Mouse (Mus musculus) olfactory bulb, adult 2 months (tissue): ENCODE measurements around the gene Sh3tc1.

ENCODE experiments used
- CTCF ChIP-seq: fragments of 200-500 bp; IDR thresholded peaks from 2 replicates; pipeline ENCODE4 v1.5.1; 2012; ENCODE audit warnings: low read depth, mild to moderate bottlenecking, low read length, moderate library complexity; ENCODE audit not compliant: insufficient read depth
- POLR2A ChIP-seq: fragments of 200-500 bp; IDR thresholded peaks from 2 replicates; pipeline ENCODE4 v1.6.1; 2012; ENCODE audit warnings: mild to moderate bottlenecking, low read depth, low read length, moderate library complexity; ENCODE audit not compliant: insufficient read depth

DNA sequence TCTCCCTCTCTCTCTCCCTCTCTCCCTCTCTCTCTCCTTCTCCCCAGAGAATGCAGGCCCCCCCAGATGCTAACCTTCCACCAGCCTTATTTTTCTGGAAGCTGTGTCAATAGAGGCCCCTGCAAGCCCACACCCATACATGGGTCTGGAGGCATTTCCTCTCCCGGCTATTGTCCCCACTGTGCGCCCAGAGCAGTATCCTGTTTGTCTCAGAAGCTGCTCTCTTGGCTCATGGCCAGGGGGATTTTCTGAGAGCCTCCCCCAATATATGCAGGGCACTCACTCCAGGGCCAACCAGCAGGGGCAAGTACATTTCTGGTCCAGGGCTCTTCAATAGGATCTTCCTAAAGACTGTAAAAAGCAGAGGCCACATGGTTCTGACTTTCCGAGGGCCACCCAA is 9.9 kb downstream of the Sh3tc1 start:
- TF ChIP-seq CTCF (no peak), POLR2A (no peak)
